Mouse (Mus musculus): ENCODE results near the gene Tnni3k.

Gene Tnni3k

DNA sequence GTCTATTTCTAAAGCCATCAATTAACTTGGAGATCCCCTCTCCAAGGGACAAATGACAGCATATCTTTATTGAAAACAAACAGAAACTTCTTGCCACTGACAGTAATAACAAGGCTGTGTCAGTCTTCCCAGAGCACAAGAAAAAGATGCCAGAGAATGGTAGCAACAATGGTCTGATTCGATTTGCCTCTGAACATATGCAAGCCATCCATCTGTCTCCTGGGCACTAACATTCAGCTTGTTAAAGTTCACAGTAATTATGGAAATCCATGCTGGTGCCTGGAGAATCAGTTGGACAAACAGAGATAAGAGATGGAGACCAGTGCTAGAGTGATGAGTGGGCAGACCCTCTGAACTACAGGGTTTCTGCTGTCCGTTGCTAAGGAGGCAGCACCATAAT is 102.1 kb downstream of the Tnni3k start:
- in situ Hi-C loops (cut with MboI, MseI), result no loop called here

DNA sequence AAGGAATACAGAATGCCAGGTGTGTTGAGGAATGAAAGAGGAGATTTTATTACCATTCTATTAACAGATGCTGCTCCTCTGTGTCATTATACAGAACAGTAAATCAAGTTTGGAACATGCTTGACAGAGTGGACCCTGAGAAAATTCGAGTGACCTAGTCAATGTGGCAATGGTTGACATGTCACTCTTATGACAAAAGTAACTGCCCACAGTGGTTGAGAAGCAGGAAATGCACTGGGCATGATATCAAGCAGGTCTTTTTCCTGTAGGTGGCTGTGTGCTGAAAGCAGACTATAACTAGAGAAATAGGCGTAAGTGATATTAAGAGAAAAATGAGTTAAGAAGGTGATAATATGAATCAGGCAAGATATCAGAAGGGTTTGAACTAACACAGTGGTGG is 105.7 kb downstream of the Tnni3k start:
- in situ Hi-C loops (cut with MboI, MseI), result no loop called here

DNA sequence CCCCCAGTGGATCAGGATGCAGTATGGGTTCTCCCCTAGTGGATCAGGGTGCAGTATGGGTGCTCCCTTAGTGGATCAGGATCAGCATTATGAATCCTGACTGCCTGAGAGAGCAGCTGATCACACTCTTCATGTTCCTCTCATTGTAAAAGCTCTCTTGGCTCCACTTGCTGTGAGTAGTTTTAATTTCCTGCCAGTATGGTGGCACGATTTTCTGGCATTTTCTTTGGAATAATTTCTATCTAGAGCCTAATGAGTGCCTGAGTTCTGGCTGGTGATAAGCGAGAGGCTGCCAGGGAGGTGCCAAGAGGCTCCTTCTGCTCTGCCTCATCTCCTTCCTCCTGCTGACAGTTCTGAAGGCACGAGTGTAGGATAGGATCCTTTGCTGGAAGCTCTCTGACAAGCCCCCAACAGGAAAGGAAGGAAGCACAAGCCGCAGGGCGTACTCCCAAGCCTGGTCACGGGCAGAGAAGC is 109.5 kb downstream of the Tnni3k start:
- in situ Hi-C loops (cut with MboI, MseI), result no loop called here

DNA sequence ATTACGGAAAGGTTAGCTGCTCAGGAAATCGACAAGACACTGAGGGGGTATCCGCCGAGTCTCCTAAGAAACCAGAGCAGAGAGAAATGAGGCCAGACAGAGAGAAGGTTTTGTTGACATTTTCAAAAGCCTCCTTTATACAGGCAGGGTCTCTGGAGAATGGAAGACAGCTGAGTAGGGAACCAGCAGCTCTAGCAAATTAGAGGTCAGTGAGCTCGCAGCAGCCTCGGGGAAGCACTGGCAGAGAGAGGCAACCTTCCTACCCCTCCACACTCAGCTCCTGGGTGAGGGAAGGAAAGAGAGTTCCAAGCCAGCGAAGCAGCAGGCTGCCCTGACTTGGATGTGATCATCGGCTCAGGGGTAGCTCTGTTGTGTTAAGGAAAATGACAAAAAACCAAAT is 127.5 kb downstream of the Tnni3k start:
- in situ Hi-C loops (cut with MboI, MseI), result no loop called here

DNA sequence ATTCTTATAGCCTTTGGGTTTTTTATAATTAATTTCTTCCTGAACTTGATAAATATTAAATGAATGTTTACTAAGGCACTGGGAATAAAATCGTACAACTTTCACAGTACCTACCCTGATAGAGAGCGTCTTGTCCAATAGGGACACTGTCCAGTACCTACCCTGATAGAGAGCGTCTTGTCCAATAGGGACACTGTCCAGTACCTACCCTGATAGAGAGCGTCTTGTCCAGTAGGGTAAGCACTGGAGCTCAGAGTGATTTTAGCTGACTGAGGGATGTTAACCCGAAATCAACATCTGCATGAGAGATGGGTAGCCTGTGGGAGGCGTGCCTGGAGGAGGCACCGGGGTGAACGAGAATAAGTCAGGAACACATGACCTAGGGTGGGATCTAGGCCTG is 130.3 kb downstream of the Tnni3k start:
- in situ Hi-C loops (cut with MboI, MseI), result no loop called here

DNA sequence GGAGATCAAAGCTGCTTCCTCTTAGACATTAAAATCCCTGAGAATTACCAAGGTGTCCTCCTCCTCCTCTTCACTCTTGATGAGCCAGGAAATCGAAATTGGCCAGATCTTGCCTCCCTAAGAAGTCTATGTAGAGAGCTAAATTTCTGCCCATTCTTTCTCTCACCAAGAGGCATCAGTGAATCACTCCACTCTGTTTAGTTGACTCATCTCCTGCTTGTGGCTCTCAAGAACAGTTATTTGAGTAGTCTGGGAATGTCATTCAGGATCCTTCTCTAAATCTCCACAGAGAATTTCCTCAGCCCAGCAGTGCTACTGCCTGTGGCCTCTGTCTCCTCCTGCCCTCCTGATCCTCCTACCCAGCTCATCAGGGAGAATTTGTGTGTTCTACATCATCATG is 139.6 kb downstream of the Tnni3k start:
- in situ Hi-C loops (cut with MboI, MseI), result no loop called here

DNA sequence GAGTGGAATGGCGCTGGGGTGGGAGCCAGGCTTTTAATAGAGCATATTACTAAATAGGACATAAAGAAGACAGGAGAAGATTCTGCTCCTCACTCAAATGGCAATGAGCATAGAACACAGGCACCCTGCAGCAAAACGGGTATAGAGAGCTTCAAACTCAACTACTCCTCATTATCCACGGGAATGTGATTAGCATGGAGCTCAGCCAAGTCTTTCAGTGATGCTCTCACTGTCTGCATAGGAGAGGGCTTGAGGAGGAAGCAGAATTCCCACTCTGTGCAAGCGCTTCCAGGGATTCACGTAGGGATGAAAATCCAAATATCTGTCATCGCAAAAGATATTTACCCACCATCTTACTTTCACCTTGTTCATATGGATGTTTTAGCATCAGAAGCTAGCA is 141.6 kb downstream of the Tnni3k start:
- in situ Hi-C loops (cut with MboI, MseI), result no loop called here

DNA sequence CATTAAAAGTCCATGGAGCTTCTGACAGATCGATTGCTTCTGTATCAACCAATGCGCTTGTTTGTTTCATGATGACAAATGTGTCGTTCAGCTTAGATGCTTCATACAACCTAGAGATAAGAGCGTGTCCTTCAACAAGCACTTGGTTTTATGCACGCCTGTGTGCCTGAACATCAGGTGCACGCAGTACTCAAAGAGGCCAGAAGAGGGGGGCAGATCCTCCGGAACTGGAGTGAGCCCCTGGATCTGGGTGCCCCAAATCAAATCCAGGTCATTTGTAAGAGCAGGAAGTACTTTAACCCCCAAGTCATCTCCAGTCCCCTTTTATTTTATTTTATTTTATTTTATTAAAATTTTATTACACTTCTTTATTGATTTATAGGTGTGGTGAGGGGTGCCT is 158.5 kb downstream of the Tnni3k start:
- in situ Hi-C loops (cut with MboI, MseI), result loop anchor here (10.0 kb wide), 1 partner anchor 888 kb away; no protein-coding TSS in a partner anchor

DNA sequence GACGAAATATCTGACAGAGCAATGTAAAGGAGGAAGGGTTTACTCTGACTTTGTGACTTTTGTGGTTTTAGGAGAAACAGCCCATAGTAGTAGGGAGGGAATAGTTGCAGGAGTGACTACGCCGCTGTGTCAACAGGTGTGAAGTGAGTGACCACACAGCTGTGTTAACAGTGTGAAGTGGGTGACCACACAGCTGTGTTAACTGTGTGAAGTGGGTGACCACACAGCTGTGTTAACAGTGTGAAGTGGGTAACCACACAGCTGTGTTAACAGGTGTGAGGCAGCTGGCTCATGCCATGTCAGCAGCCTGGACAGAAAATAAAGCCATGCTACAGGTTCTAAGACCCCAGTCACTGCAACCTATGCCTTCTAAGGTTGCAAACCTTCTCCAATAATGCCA is 162.0 kb downstream of the Tnni3k start:
- in situ Hi-C loops (cut with MboI, MseI), result loop anchor here (10.0 kb wide), 1 partner anchor 892 kb away; no protein-coding TSS in a partner anchor

DNA sequence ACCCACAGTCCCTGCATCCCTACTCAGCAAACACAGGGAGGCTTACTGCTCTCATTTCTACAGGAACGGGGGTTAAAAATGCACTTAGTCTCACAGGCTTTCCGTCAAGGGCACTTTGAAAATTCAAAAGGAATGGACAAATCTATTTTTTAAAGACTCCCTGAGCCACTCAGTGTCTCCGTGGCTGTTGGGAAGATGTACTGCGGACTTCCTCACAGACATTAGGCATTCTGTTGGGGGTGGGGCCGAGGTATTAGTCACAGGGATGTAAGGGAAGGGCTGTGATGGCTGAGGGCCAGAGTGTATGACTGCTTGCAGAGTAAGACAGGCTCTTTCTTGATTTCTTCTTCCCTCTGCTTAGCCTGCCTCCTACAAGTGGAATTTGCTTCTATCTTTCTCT is 169.8 kb downstream of the Tnni3k start:
- in situ Hi-C loops (cut with MboI, MseI), result no loop called here

DNA sequence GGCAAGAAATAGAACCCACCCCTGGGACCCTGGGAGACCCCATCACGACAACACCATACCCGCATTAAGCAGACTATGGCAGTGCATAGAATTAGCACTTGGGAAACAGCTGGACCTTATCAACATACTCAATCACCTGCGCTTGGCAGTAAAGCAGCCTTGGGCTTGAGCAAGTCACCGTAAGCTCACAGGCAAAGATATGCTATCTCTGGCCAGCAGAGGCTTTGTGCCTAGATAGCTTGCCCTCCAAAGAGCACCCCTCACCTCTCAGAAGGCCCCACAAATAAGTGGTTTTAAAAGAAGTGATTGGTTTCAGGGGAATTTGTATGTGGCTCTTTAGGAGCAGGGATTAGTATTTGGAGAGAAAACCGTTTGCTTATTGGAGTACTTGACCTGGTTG is 170.2 kb downstream of the Tnni3k start:
- in situ Hi-C loops (cut with MboI, MseI), result no loop called here

DNA sequence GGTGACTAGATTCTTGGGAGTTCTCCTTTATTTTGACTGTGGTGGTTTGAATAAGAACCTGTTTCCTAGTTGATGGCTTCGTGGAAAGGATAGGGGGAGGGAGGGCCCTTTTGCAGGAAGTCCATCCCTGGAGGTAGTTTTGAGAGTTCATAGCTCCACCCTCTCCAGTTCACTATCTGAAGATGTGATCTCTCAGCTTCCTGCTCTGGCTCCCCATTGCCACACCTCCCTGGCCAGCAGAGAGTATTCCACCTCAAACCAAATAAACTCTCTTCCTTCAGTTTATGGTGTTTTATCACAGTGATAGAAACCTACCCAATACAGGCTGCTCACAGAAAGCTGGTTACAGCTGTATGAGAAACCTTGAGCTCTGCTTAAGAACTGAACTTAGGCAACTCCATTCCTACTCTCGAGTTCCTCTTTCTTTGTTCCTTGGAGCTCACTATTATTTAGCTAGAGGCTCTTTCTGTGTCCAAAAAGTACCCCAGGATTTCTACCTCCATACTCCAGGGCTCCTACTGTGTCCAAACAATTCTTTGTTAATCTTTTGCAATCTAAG is 173.7 kb downstream of the Tnni3k start:
- in situ Hi-C loops (cut with MboI, MseI), result no loop called here

DNA sequence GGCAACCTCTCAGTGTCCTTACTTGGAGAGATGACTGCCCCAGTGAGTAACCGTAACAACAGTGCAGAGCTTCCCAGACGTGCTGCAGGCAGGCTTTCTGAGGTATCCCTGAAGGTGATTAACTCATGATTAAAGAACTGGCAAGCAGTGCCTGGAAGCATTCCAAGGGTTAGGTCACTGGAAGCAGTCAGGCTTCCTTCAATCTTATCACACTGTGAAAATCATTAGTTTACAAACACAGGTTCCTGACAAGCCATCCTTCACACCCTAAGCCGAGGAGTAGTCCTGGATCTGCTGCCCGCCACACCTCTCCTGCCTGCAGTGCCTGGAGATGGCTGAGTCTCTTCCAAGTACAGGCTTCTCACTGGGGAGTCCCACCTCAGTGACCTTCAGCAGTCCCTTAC is 174.7 kb downstream of the Tnni3k start:
- in situ Hi-C loops (cut with MboI, MseI), result no loop called here

DNA sequence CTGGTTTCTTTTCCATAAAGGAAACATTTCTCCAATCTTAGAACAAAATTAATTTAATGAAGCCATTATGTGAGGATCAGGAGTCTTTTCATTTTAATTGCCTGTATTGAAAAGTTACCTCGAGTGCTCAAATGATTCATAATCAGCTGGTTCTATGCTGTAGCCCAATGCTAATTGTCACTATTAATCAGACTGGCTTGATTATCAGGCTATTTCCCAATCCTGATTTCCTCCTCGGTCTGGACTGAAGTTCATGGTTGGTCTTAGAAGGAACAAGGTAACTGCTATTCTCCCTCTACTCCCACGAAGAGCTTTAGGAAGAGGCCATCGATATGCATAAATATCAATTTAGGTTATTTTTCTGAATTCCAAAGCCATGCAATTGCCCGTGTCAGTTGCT is 175.1 kb downstream of the Tnni3k start:
- in situ Hi-C loops (cut with MboI, MseI), result no loop called here

DNA sequence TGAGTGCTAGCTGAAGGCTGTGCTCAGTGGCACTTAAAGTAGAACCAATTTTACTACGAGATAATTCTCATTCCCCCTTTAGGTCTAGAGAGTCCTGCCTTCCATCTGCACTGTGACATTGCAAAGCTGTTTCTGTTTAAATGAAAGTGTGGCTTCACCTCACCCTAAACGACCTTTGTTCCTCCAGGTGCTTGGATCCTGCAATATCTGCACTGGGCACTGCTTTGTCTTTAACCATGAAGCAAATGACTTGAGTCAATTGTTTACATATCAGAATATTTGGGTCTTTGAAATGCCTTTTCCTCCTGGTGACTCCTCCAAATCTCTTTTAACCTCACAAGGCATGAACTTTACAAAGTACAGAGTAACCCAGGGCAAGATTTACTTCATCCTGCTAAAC is 175.7 kb downstream of the Tnni3k start:
- in situ Hi-C loops (cut with MboI, MseI), result no loop called here

DNA sequence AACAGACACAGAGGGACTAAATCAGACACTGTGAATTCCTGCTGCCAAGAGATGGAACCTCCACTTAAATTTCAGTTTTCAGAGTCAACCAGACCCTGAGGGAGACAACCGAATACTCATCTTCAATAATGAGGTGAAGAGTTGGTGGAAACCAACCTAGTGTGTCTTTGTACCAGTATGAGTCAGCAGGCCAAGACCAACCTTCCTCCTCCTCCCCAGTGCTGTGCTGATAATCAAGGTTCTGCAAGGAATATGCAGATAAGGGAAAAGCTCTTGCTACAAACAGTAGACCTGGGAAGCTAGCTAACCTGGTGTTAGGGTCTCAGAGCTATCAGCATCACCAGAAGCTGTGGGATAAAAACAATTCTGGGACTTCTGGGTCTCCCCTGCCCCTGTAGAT is 176.1 kb downstream of the Tnni3k start:
- in situ Hi-C loops (cut with MboI, MseI), result no loop called here

DNA sequence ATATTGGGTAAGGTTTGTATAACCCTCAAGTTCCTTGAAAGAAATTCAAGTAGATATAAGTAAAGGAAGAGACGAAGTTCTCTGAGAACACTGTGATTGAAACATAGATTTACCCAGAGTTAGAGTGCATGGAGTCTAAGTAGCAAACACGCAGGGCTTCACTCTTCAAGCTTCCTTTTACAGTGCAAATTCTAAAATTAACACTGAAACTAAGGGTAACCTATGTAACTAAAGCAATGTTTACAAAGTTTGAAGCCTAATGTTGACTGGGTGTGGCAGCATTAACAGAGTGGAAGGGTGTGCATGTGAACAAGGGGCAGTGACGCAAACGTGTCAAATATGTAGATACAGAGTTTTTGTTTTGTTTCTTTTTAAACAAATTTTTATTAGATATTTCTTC is 186.4 kb downstream of the Tnni3k start:
- in situ Hi-C loops (cut with MboI, MseI), result no loop called here

DNA sequence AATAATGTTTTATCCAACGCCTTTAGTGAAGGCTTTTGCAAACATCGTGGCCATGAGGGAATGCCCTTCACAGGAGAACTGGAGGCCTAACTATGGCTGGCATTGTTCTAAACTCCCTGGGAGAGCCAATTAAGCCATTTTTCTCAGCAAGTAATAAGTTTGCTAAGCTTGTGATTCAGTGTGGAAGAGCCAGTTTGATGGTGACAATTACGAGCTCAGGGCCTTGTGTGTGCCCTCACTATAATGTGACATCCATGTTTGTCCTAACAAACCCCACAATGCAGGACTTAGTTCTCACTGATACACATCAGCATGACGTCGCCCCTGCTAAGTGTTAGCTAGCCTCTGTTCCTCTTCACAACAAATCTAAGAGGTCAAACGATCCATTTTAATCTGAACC is 193.3 kb downstream of the Tnni3k start:
- in situ Hi-C loops (cut with MboI, MseI), result no loop called here

DNA sequence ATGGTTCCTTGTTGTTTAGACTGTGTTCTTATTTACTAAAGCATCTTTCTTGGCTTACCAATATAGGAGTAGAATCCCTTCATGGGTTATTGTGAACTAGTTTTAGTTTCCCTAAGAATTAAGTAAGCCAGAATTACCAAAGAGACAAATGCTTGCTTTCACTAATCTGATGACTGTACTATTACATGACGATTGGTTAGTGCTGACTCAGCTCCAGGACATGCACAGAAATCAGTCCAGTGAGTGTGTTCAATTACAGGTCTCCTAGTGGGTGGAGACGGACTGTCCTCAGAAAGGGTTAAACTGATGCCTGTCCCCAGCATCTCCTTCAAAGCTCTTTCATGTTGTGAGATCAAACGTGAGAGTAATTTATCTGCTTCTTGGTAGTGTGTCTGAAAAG is 195.5 kb downstream of the Tnni3k start:
- in situ Hi-C loops (cut with MboI, MseI), result no loop called here

DNA sequence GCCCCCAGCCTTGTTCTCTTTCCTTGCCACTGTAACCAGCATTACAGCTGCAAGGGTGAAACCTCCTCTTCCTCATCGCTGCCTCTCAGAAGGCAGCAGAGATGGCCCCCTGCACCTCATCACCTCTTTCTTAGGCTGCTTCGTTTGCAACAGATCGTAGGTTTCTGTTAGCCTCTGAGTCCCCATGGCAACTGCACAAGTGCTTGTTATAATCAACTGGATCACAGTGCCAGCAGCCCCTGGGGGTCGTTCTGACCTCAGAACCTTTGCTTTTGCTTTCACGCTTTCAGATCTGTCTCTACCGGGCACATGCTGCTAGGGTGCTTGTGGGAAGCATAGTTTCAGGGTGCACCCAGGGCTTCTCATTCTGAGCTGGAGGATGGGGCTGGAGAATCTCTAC is 201.9 kb downstream of the Tnni3k start:
- in situ Hi-C loops (cut with MboI, MseI), result no loop called here

DNA sequence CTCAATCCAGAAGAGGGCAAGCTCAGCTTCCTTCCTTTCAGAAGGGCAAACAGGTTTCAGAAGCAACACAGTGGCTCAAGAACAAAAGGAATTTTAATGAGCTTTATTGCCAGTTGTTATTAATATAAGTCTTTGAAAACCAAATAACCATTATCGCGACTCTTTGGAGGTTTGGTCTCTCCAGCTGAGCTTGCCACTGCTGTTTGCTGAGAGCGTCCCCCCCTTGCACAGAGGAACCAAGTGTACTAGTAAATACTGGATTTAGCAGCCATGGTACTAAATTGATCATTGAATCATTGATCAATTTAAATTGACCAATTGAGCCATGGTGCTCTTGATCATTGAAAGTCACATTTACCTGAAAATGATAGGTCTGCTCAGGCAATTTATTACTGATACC is 202.9 kb downstream of the Tnni3k start:
- in situ Hi-C loops (cut with MboI, MseI), result no loop called here

DNA sequence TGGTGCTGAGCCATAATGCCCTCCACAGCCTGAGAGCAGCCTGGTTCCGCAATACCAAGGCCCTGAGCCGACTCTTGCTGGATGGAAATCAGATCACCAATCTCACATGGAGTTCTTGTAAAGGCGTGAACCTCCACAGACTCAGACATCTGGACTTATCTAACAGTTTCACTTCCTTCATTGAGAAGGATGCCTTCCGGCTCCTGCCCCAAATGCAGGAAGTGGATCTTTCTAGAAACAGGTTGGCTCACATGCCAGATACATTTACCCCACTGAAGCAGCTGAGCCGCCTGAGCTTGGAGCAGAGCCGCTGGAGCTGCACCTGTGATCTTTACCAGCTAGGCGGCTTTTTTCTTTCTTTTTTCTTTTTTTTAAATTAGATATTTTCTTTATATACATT is 213.0 kb downstream of the Tnni3k start:
- in situ Hi-C loops (cut with MboI, MseI), result no loop called here

DNA sequence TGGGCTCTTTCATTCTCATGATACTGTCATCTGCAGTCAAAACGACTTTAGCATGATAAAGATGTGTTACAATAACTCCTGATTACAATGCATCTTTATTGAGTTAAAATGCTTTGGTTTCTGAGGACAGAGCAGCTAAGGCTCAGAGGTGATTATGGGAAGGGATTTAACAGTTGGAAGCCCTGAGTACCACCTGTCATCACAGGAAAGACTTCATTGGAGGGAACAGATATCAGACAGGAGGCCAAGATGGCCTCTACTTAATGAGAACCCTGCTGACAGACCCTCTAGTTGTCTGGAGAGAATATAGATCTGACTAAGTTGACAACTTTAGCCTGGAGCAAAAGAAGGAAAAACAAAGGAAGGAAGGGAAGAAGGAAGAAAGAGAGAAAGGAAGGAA is 214.1 kb downstream of the Tnni3k start:
- in situ Hi-C loops (cut with MboI, MseI), result no loop called here

DNA sequence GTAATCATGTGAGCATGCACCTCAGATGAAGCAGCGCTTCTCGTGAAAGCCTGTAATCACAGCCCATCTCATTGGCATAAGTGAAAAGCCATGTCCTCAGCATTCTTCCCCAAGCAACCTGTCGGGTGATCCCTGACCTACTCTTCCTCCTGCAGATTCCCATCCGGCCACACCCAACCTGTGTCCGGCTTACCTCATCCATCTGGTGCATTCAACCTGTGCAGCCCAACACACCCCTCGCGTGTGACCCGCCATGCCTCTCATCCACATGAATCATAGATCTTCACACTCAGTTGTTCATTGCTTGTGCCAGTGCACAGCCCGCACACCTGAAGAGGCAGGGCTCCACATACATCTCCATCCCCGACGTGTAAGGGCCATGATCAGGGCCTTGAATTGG is 217.3 kb downstream of the Tnni3k start:
- in situ Hi-C loops (cut with MboI, MseI), result no loop called here
